Mouse (Mus musculus): ENCODE data around the gene Rnf167. TPM values are rescaled to one million over a fixed set of nuclear protein-coding genes. Genes with fewer than 3 reads are reported as not detected.

Rnf167 gene
- total and polyA plus RNA-seq, 3 experiments: 76.9 to 106 (median 101) TPM

DNA sequence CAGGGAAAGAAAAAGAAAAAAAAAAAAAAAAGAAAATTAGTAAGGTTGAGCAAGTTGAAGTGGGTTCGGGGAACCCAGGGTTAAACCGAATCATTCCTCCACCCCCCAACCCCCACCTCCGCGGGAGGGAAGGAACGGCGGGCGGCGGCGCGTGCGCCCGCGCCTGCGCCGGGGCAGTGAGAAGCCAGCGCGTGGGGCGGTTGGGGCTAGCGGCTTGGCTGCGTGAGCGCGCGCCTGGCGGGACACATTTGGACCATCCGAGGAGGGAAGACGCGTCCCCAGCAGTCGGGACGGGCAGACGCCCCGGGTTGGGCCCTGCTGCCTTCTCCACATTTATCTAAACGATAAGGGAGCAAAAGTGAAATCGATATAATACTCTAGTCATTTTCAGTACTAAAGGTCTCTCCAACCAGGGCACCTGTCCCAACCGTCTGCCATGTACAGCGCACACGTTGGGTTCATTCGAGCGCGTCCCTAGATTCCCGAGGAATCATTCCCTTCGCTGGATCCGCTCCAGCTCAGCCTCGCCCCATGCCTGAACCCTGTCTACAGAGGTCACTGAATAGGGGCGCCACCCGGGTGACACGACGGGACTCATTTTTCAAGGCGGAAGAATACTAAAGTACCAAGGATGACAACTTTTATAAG is 8.0 kb downstream of the Rnf167 start:
- DNase-seq: peak; percentile 93

DNA sequence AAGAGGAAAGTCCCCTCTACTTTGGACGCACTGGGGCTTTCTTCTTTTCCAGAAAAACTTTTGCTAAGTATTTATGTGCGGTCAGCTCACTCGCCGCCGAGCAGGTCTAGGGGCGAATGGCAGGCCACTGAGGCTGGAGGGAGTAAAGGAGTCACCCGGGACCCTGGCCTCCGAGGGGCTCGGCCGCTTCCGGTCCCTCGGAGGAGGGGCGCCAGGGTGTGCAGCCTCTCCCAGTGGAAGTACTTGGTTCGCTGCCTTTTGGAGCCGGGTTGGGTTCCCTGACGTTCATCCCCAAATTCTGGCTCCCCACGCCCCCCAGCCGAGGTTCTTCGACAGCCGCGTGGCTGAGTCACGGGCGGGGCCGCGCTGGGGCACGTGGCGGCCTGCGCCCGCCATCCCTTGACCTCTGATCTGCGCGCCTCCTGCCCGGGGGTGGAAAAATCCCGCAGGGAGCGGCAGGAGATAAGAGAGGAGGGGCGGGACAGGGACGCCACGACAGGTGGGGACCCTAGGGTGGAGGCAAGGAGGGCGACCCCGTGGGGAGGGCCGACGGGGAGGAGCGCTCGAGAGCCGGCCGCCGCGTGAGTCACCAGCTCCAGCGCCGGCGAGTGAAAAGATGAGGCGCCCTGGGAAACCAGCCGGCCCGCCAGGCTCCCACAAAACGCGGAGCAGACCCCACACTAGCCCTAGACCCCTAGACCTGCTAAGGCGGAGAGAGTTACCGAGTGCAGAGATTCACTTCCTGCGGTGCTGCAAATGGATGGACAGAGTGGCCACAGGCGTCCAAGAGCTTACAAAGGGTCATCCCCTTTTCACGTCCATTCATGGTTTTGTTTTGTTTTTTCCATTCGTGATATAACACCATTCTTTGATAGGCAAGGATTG is 8.8 kb downstream of the Rnf167 start:
- DNase-seq: peak; percentile 90

DNA sequence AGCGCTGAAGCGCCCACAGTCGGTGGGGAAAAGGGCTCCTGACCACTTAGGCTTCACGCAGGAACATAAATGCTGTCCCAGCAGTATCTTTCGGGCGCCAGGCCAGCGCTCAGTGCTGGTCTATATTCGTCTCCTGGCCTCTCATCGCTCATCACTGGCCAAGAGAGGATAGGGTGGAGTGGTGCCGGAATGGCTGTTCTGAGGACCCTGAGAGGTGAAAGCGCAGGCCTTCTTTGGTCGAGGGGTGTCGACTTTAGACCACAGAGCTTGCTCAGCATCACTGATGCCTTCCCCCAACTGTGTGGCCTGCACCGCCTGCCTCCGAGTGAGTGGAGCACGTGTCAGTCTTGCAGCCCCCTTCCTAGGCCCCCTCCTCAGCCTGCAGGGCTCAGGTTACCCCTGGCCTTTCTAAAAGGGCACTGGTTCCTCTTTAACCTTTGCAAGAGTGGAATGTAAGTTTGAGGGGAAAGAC is 9.5 kb downstream of the Rnf167 start:
- DNase-seq: peak; percentile 60

DNA sequence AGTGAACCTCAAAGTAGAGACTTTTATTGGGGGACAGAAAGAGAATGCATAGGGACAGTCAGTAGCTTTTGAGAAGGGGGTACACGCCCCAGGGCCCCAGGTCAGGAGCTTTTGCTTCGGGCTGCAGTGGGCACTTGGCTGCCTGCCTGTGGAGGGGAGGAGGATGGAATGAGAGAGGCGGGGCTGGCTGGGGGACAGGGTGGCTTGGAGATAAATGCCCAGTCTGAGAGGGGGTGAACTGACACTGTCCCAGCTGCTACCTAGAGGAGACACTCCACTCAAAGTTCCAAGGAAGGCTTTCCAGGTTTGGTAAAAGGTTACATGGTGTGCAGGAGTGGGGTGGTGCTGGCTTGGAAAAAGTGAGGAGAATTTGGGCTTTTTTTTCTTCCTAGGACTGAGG is 9.9 kb downstream of the Rnf167 start, which contains the start of gene Eno3:
Gene Eno3, plus strand, starts transcription at position 239 of the 400 bp plus-strand sequence.
- peak; percentile 43 for DNase-seq

DNA sequence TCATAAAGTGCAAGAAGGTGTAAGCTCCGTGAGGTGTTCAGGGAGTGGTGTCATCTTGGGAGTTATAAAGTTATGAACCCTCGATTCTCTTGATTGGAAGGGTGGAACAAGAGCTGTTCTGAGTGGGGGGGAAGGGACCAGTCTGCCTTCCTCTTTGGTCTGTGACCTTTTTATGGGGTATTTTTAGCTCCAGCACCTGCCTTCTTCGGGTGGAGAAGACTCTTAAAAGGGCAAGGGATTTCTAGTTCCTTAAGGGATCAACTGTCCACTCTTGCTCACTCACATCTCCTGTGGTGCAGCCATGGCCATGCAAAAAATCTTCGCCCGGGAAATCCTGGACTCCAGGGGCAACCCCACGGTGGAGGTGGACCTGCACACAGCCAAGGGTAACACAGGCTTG is 10.5 kb downstream of the Rnf167 start:
- peak; percentile 2 for DNase-seq

DNA sequence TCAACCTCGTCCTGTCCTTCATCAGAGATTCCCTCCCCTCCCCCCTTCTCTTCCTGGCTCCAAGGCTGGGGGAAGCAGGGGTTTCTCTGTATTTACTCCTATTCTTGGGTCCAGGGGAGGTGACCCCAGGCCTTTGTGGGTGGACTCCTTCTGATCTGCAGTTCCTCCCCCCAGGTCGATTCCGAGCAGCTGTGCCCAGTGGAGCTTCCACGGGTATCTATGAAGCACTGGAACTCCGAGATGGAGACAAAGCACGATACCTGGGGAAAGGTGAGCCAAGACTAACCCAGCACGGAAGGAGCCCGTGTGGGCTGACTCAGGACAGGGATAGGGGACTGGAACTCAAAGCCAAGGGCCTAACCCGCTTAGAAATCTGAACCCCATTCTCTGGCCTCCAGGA is 11.0 kb downstream of the Rnf167 start:
- DNase-seq: no peak

DNA sequence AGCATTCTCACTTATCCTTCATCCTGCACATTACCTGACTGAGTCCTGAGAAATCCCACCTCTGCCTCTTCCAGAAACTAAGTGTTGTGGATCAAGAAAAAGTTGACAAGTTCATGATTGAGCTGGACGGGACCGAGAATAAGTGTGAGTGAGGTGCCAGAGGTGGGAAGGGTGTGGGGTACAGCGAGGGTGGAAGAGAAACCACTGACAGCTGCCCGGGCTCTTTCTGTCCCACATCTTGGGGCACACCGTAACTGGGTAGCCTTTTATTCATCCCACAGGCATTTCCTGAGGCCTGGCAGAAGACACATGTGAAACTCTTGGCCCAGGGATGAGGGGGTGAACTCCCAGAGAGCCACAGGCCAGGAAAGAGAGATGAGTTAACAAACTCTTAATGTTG is 11.5 kb downstream of the Rnf167 start:
- no peak for DNase-seq

DNA sequence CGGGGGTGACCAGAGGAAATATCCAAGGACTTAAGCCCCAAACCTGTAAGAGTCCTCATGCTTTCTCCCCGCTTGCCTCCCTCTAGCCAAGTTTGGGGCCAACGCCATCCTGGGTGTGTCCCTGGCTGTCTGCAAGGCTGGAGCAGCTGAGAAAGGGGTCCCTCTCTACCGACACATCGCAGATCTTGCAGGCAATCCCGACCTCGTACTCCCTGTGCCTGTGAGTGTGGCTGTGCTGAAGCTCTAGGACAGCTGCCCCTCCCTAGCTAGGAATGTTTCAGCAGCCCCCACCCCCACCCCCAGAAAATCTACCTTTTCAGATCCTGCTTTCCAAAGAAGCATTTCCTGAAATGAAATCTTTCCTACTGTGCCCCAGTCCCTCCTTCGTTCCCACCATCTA is 11.9 kb downstream of the Rnf167 start:
- DNase-seq: no peak

DNA sequence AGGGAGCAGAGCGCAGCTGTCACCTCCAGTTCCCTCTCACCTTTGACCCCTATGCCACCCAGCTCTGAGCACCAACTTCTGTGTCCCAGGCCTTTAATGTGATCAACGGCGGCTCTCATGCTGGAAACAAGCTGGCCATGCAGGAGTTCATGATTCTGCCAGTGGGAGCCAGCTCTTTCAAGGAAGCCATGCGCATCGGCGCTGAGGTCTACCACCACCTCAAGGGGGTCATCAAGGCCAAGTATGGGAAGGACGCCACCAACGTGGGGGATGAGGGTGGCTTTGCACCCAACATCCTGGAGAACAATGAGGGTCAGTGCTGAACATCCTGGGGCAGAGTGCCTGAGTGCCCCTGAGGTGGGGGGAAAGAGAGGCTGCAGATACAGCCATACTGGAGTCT is 13.5 kb downstream of the Rnf167 start:
- DNase-seq: peak; percentile 3

DNA sequence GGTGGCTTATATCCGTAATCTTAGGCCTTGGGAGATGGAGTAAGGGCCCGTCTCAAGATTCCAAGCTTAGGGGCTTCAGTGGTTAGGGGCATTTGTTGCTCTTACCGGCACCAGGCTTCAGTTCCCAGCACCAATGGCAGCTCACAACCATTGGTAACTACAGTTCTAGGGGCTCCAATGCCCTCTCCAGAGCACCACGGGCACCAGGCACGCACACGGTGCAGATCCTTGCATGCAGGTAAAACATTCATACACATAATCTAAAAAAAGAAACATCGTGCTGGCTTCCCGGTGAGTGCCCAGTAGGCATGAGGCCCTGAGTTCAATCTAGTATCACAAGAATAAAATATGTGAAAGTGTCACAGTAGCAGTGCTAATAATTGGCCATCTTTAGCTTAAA is 16.1 kb downstream of the Rnf167 start:
- no peak for DNase-seq

DNA sequence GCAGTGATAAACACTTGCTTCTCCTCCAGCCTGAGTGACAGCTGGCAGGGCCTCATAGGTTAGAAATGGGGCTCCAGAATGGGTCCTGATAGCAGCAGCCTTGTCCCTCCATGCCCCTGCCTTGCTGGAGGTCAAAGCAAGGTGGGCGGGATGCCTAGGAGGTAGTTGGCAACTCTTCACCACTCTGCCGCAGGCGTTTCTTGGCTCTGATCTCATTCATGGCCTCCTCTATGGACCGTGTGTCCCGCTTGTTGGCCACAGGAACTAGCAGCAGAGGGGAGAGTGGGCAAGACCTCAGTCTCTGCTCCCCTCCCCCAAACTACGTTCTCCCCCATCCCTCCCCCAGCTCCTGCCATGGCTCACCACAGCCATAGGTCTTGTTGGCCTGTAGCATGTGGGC is 16.9 kb downstream of the Rnf167 start:
- DNase-seq: no peak

DNA sequence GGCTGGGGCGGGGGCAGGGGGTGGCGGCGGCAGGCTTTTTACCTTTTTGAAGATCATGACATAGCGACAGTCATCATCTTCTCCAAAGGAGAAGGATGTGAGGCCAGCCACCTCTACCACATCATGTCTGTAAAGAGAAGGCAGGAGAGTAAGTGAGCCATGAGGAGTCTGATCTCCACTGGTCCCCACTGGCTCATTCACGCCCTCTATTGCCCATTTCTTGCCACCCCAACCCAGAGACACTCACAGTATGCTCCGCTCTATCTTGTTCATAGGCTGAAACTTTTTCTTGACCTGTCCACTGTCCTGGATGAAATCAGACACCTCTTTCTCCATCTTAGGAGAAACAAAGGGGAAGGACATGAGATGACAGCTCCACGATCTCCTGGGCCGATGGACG is 17.7 kb downstream of the Rnf167 start:
- DNase-seq: no peak

DNA sequence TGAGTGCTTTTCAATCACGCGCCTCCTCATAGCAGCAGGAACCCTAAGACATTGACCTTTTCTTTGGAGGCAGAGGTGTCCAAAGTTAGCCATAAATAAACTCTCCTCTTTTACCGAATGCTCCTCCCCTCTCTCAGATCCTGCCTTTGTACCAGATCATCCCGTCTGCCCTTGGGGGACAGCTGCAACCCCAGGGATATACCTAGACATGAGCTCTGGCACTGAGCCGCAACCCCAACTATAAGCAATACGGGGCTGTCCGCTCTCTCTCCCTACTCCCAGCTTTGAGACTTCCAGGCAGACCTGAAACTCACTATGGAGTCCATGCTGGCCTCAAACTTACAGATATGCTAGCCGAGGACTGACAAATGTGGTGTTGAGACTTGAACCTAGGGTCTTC is 19.7 kb downstream of the Rnf167 start:
- no peak for DNase-seq

DNA sequence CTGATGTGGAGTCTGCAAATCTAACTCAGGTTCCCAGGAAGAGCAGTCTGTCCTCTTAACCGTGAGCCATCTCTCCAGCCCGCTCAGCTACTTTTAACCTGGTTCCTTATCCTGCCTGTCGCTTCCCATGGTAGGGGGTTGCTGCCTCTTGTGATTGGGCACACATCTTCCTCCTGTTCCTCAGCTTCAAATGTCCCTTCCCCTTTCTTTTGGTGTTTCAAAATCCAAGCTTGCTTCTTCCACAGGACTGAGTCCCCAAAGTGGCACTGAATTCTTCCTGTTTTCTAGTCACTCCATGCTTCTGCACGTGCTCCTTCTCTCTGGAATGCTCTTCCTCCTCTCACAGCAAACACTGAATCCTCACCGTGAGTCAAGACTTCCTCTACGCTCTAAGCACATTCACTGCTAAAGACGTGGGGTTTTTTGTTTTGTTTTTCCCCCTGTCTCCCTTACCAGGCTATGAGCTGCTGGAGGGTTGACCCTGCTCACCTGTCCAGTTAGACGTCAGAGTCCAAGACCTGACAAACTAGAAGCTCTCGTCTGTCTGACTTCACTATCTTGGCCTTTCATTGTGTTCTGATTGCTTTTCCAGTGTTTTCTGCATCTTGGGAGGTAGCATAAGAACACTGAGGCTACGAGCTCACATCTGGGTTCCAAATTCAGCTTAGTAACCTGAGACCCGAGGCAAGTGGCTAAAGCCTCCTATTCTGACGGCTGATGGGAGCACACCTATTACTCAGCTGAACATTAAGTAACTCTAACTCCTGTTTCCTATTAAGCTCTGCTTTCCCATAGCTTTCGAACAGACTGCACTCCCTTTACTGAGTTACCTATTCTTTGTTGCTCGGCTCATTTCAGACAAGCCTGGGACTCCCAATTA is 20.5 kb downstream of the Rnf167 start:
- DNase-seq: peak; percentile 6

DNA sequence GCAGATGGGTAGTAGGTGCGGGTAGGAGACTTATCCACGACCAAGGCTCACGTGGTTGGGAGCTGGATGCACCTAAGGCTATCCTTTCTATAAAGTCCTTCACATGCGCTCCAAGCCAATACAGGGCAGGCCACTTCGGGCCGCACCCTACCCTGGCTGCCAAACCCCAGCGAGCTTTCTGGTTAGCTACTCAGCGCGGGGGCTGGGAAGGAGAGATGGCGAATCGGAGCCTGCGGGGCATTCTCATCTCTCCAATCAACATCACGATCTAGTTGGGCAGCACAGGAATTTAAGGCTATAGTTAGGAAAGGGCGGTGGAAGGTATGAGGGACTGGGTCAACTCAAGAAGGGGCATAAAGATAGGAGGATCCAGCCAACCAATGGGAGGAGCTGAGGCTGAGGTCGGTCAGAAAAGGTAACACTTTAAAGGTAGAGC is 21.3 kb downstream of the Rnf167 start:
- DNase-seq: no peak

DNA sequence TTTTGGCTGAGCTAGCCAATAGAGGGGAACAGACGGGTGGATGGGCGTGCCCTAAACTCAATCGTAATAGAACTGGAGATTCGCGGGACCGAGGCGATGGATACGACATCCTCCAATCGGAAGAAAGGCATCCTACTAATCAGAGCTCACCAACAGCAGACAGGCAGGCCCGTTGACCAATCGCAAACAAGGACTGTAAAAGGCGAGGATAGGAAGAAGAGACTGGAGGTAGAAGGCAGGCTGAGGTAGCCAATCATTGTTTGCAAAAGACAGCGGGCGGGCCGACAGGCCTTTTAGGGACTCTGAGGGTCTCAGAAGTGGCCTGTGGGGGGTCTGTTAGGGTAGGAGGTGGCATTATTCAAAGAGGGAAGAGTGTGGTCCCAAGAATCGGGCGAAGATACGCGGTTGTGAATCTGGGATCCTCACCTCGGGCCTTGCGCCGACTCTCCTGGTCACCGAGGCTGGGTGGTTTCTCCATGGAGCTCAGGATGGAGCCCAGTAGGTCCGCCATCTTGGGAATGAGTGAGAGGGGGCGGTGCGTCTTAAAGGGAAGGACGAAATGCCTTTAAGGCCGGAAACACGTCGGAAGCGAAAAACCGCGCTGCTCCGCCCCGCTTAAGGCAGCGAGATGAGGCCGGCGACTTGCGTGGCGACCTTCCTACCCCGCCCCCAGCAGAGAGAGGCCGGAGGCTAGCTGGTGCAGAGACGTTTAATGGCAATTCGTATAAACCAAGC is 21.9 kb downstream of the Rnf167 start, which contains the start of gene Spag7:
Gene Spag7, minus strand, starts transcription at position 646 of the 735 bp plus-strand sequence.
- DNase-seq: peak; percentile 98

DNA sequence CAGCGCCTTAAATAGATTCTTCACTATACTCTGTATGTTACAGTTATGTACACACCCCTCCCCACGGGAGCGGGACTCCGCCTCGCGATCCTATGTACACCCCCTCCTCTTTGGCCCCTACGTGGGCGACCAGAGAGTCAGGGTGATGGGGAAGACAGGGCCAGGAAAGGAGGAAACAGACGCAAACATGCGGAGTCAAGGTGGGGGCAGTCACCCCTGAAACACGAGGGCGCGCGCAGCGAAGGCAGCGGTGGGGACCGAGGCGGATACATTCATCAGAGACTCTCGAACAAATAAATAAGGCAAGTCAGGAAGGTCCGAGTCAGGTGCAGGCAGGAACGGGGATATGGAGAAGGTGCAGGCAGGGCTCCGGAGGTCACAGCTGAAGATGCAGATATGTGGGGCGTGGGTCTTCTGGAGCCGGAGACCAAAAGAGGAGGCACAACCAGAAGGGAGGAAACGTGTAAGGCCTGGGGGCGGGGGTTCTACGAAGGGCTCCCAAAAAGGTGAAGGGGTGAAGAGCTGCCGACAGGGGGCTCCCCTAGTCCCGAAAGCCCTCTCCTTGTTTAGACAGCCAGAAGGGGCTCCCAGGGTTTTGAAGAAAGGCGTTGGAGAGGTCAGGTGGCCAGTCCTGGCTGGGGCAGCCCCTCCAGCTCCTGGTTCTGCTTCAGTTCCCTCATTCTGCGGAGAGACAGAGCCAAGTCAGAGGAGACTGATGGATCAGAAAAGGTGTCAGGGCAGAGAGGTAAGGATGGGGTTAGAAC is 22.7 kb downstream of the Rnf167 start:
- peak; percentile 87 for DNase-seq

DNA sequence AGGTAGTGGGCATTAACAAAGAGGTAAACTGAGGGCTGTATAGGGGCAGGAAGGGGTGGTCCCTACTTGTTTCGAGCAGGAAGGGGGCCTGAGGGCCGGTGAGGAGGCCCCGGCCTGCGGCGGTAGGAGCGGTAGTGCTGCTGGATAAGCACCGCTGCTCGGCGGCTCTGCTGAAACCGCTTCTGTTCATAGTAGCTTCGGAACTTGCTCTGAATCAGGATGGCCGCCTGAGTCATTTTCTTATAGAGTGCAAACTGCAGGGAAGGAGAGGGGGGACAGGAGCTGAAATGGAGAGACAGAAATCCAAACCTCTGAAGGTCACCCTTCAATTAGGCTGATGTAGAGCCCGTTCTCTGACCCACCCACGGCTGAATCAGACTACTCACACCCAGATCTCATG is 23.4 kb downstream of the Rnf167 start:
- peak; percentile 75 for DNase-seq

DNA sequence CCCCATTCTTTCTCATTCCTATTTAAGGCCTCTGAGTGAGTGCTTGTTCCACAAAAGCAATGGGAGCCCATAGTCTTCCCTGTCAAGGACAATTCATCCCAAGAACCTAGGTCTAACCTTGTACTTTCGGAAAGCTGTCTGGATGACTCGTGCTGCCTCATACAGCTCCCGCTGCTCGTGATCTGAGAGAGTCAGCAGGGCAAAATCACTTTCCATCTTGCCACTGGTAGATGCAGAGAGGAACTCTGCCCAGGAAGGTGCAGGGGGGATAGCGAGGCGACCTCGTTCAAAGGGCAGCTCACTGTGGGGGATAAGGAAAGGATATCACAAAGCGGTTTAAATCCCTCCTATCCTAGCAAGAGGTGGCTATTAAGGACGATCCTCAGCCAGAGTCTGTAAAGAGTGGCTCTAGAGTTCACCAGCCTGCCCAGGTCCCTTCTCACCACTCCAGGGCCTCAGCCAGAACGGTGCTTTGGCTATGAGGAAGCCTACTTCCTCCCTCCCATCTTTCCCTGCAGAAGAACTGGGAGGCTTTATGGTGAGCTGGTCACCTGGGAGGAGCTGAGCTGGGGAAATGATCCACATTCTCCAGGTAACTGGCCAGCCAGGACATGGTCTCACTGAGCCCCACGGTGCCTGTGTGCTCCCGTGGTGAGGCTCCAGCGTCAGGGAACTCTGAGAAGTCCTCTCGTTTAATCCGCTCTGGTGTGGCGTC is 24.5 kb downstream of the Rnf167 start:
- DNase-seq: peak; percentile 71

DNA sequence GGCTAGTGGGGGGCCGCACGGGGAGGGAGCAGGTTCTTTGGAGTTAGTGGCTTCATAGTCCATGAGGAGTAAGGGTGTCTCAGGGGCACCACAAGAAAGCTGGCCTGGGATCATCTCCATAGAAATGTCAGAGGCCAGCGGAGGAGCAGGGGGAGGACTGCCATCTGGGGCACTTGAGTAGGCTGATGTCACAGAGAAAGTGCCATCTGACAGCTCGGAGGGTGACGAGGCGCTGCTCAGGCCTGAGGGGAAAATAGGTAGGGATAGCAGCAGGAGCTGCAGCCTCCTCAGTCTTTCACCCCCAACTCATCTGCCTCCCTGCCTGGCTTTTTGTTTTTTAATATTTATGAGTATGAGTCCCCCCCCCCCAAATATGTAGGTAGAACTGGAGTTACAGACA is 27.0 kb downstream of the Rnf167 start:
- no peak for DNase-seq
